In the genomic region with DNA sequence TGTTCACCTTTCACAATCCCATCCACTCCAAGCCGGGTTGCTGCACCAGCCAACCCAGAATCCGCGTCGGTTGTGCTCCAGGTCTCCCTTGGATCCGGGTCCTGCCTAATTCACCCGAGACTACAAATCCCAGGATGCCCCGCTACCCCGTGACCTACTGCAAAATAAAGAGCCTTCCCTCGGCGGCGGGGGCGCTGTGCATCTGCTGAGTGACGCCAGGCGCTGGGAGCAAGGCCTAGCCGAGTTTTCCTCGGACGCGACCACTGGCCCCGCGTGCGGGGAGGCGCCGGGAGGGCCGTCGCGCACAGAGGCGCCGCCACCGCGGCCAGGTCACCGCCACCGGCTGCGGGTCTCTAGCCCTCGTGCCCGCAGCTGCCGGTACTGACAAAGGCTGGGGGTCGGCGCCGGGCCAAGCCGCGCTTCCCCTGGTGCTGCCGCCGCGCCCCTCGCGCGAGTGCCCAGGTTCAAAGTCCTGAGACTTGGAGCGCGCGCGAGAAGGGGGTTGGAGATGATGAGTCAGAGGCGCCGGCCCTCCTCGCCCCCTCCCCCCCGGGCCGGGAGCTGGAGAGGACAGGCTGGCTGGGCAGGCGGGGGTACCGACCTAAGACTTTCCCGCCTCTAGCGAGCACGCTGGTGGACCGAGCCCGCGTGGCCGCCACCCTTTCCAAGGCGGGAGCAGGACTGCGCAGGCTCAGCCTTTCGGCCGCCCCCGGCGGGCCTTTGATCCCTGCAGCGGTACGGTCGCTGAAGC, we compare ENCODE assay signal across 8 mouse cellular contexts. TPM values are rescaled to one million over a fixed set of nuclear protein-coding genes. Genes with fewer than 3 reads are reported as not detected.
DNase-seq lines count a peak whose midpoint lies in the region; ATAC-seq lines count a peak whose summit lies in the region.

No protein-coding gene starts in this region.

- intact Hi-C loops in gastrocnemius, postnatal 36 days (cut with DNase I), result no loop called here
- intact Hi-C loops in left cerebral cortex, postnatal 14 days (cut with DNase I), result loop anchor here (5.0 kb wide), 2 partner anchors 83 to 117 kb away; a partner anchor contains a TSS

- H3K4me1 ChIP-seq in intestine, embryonic 15.5 days (replicated peaks), result peaks cover 43% of the 10 kb centered on the region

- peak overlapping the region; percentile 59 for H3K4me3 ChIP-seq in intestine, embryonic 15.5 days (replicated peaks)

- H3K27me3 ChIP-seq in intestine, embryonic 15.5 days (replicated peaks), result no peaks in the 10 kb centered on the region

- peak; percentile 85 for ATAC-seq in intestine, embryonic 15.5 days
- peak; percentile 60 for ATAC-seq in megakaryocyte-erythroid progenitor cell, adult 5-6 weeks (replicated peaks; ENCODE audit: low FRiP score, low TSS enrichment, poor library complexity, severe bottlenecking)

- peak; percentile 97 for DNase-seq in adrenal gland, adult 8-10 months
- DNase-seq in embryo, embryonic 11.5 days (ENCODE audit: low read depth, low spot score), result peak; percentile 94
- peak; percentile 96 to 97 for DNase-seq in gastrocnemius, postnatal 36 days
- peak; percentile 99 for DNase-seq in left cerebral cortex, postnatal 14 days (ENCODE audit: low spot score in 2 of 2)
- peak; percentile 98 for DNase-seq in right cerebral cortex, postnatal 14 days
- peak; percentile 91 for DNase-seq in urinary bladder, postnatal 25 days (ENCODE audit: low spot score)

- H3K4me2 ChIP-seq in intestine, embryonic 15.5 days (replicated peaks), result peak overlapping the region; percentile 60

- H3K36me3 ChIP-seq in intestine, embryonic 15.5 days, result no peaks in the 10 kb centered on the region

- peak overlapping the region; percentile 83 for H3K9ac ChIP-seq in intestine, embryonic 15.5 days

- H3K27ac ChIP-seq in intestine, embryonic 15.5 days, result peak overlapping the region; percentile 98

- no peaks in the 10 kb centered on the region for H3K9me3 ChIP-seq in intestine, embryonic 15.5 days

- WGBS in intestine, embryonic 15.5 days, result under 1% methylated on average over 74 of the region's 74 CpGs

RNA-seq across cellular contexts. Expression of a gene that starts 0.8 kb away (rescaled TPM):
- total RNA-seq in adrenal gland, adult 8-10 months (2022), result 10 to 100 TPM; 52.7 to 86.6 (median 71.6) TPM
- total RNA-seq in gastrocnemius, postnatal 36 days (2021), result 10 to 100 TPM in 1 of 2 experiments, 1 to 10 TPM in 1; 9.7 to 12.4 TPM
- 29.7 and 29.8 TPM in 2 replicates for polyA plus RNA-seq in intestine, embryonic 15.5 days (2015; fragmentation: Nextera tagmentation; extraction: Ambion mirVana)
- 10 to 100 TPM; 29.5 to 33.6 TPM for total RNA-seq in left cerebral cortex, postnatal 14 days (2021)
- 8.6 and 15.1 TPM in 2 replicates for total RNA-seq in megakaryocyte-erythroid progenitor cell, adult 5-6 weeks (2014; fragmentation: Nextera tagmentation)
- 4.8 and 30.1 TPM in 2 replicates for total RNA-seq in megakaryocyte-erythroid progenitor cell, adult 5-6 weeks (2017)

RNA-seq across cellular contexts. Expression of a gene that starts 4.3 kb away (rescaled TPM):
- total RNA-seq in adrenal gland, adult 8-10 months (2022), result 1 to 10 TPM; 1.1 to 2.2 (median 1.6) TPM
- 1 to 10 TPM; 1.3 to 1.5 TPM for total RNA-seq in gastrocnemius, postnatal 36 days (2021)
- polyA plus RNA-seq in intestine, embryonic 15.5 days (2015; fragmentation: Nextera tagmentation; extraction: Ambion mirVana), result 50.1 and 60.0 TPM in 2 replicates
- total RNA-seq in left cerebral cortex, postnatal 14 days (2021), result under 1 TPM; 0.36 to 0.77 TPM
- total RNA-seq in megakaryocyte-erythroid progenitor cell, adult 5-6 weeks (2014; fragmentation: Nextera tagmentation), result not detected in 2 replicates
- not detected in 2 replicates for total RNA-seq in megakaryocyte-erythroid progenitor cell, adult 5-6 weeks (2017)

RNA-seq across cellular contexts. Expression of a gene that starts 22.5 kb away (rescaled TPM):
- not detected for total RNA-seq in adrenal gland, adult 8-10 months (2022)
- total RNA-seq in gastrocnemius, postnatal 36 days (2021), result not detected
- not detected in 2 replicates for polyA plus RNA-seq in intestine, embryonic 15.5 days (2015; fragmentation: Nextera tagmentation; extraction: Ambion mirVana)
- total RNA-seq in left cerebral cortex, postnatal 14 days (2021), result not detected
- not detected in 2 replicates for total RNA-seq in megakaryocyte-erythroid progenitor cell, adult 5-6 weeks (2014; fragmentation: Nextera tagmentation)
- total RNA-seq in megakaryocyte-erythroid progenitor cell, adult 5-6 weeks (2017), result not detected in 2 replicates

RNA-seq across cellular contexts. Expression of a gene that starts 35.2 kb away (rescaled TPM):
- 10 to 100 TPM; 40.7 to 74.9 (median 57.2) TPM for total RNA-seq in adrenal gland, adult 8-10 months (2022)
- total RNA-seq in gastrocnemius, postnatal 36 days (2021), result 10 to 100 TPM; 13.9 to 18.5 TPM
- polyA plus RNA-seq in intestine, embryonic 15.5 days (2015; fragmentation: Nextera tagmentation; extraction: Ambion mirVana), result 64.4 and 65.9 TPM in 2 replicates
- 10 to 100 TPM; 31.9 to 35.2 TPM for total RNA-seq in left cerebral cortex, postnatal 14 days (2021)
- total RNA-seq in megakaryocyte-erythroid progenitor cell, adult 5-6 weeks (2014; fragmentation: Nextera tagmentation), result 25.4 and 35.5 TPM in 2 replicates
- 5.1 and 39.4 TPM in 2 replicates for total RNA-seq in megakaryocyte-erythroid progenitor cell, adult 5-6 weeks (2017)

Comparison
In these comparisons a context has a peak if more than half of its experiments do, and no peak if none do; other contexts are left out.
1. Peak in every context shown above with its lines: DNase-seq, ATAC-seq, H3K4me3 ChIP-seq and H3K27ac ChIP-seq.